Mouse (Mus musculus): ENCODE data around the gene Trat1.

Trat1 gene

DNA sequence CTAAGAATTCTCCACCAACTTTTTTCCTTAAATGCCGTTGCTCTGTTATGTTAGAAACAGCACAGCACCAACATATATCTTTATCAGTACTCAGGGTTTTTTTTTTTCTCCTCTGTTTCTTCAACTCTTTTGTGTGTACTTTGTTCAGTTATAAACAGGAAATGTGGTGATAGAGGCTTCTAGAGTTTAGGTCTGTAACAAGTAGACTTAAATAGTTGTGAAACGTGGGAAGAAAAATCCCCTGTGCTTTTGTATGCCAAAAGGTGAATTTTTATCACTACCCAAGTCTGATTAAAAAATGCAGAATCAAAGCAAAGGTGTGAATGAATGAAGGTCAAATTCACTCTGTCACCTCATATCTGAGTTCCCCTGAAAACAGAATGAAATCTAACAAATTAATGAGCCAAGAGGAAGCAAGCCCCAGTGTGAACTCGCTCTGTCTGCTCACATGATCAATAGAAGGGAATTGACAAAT is at the start of gene Trat1:
TSS of gene Trat1 (minus strand) at position 51 of the 475 bp plus-strand sequence.
- TF ChIP-seq GATA4 (IDR thresholded peaks at IDR 0.05; ENCODE audit: insufficient replicate concordance, low read length), result no peak

DNA sequence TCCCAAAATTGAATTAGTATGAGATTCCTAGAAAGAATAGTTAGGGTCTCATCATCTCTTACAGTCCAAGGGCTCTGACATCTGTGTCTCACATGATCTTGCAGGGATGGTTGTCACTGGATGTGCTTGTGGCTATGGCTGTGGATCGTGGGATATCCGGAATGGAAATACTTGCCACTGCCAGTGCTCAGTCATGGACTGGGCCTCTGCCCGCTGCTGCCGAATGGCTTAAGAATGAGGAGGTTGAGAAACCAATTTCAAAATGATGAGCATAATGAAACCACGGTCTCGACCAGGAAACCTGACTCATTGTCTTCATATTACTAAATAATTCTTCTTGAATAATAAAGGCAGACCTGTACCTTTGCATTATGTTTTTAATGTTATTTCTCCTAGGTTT is 46.7 kb upstream of the Trat1 start:
- no peak for TF ChIP-seq GATA4 (IDR thresholded peaks at IDR 0.05; ENCODE audit: insufficient replicate concordance, low read length)

DNA sequence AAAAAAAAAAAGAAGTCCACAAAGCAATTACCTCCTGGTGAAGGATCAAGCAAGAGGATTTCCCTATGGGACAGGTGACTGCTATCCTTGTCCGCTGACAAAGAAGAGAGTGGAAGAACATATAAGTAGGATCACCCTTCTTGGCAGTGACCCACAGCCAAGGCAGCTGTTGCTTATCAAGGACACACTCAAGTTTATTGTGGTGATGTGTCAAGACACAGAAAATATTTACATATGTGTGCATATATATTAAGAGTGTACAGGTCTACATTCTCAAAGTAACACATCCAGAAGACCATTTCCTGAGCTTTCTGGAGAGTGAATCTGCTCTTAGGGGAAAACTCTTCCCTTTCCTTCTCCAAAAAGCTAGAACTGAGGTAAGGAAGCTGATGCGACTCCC is 44.9 kb upstream of the Trat1 start, which contains the start of gene Retnlb:
TSS of gene Retnlb (plus strand) at position 162 of the 400 bp plus-strand sequence.
- TF ChIP-seq GATA4 (IDR thresholded peaks at IDR 0.05; ENCODE audit: insufficient replicate concordance, low read length), result no peak

DNA sequence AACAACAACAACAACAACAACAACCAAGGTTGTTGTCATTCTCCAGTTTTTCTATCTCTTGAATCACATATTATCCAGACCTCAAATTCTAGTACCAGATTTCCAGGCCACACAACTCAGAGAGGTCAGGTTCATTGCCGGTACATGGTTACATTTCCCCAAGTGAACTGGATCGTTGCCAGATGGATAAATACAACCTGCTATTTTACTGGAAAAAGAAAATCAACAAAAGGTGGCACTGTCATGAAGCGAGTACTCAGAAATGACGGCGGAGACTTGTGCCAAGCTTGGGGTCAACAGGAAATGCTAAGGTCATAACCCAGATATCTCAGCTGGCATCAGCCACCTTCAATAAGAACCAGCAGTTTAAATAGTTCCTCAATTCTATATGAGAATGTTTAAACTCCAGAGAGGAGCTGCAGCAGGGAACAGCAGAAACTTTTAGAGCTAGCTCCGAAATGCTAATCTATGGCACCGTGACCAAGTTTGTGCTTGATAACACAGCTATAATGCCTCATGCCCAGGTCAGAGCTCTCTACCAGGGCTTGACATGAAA is 40.1 kb upstream of the Trat1 start:
- TF ChIP-seq GATA4 (IDR thresholded peaks at IDR 0.05; ENCODE audit: insufficient replicate concordance, low read length), result no peak

DNA sequence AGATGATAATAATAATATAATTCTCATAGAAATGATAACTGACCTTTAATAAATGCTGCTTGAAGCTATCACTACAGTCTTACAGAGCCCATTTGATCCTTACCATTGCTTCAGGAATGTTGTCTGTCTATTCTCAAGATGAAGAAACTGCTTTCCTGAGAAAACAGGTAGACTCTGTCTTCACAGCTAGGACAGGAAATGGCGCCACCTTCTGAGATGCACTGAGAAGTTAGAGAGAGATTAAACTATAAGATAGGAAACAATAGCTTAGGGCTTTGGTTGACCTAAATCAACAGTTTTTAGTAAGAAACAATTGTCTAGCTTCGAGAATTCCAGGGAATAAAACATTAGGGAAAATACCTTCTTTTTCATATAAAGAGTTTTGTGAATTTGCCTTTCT is 37.6 kb upstream of the Trat1 start:
- TF ChIP-seq GATA4 (IDR thresholded peaks at IDR 0.05; ENCODE audit: insufficient replicate concordance, low read length), result no peak

DNA sequence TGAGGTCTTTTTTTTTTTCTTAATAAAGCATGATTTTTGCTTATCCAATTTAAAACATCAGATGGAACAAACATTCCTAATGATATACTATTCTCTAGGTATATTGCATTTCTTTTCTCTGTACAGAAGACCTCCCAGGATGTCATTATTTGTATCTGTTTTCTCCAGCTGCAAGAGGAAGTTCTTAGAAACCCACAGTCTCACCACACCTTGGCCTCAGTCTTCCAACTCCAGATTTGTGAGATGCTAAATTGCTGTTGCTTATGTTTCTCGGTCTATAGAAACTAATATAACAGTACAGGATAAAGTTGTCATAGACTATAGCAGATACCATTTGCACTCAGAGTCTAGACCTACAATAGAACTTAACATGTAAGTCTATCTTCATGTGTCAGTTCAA is 34.7 kb upstream of the Trat1 start:
- TF ChIP-seq GATA4 (IDR thresholded peaks at IDR 0.05; ENCODE audit: insufficient replicate concordance, low read length), result no peak

DNA sequence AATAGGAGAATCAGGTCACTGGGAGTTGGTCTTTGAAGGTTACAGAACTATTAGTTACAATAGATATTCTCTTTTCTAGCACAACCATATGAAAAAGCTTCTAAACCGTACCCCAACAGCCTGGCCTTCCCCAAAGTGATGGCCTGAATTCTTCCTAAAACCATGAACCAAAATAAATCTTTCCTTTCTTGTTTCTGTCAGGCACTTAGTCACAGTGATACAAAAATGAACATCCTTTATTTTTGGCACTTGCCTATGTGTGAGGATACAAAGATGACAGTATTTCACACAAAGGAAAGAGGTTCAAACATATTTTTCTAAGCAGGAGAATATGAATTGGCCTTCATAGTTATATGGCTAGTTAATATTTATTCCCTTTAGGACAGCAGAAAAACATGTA is 33.6 kb upstream of the Trat1 start:
- TF ChIP-seq GATA4 (IDR thresholded peaks at IDR 0.05; ENCODE audit: insufficient replicate concordance, low read length), result no peak

DNA sequence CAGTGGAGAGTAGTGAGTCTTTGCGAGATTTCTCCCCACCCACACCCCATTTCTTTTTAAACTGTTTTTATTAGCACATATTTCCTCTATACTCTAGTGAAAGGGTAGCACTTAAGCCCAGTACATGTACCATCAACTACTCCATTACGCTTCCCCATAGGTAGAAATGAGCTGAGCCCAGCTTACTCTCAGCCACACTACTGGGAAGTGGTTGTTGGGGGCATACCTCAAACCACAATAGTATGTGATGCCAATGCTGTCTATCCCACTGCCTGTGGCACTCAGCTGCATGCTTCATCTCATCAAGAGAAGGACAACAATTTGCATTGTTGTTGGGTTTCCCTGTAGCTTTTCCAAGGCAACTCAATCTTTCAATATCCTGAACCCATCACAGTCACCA is 29.1 kb upstream of the Trat1 start:
- no peak for TF ChIP-seq GATA4 (IDR thresholded peaks at IDR 0.05; ENCODE audit: insufficient replicate concordance, low read length)

DNA sequence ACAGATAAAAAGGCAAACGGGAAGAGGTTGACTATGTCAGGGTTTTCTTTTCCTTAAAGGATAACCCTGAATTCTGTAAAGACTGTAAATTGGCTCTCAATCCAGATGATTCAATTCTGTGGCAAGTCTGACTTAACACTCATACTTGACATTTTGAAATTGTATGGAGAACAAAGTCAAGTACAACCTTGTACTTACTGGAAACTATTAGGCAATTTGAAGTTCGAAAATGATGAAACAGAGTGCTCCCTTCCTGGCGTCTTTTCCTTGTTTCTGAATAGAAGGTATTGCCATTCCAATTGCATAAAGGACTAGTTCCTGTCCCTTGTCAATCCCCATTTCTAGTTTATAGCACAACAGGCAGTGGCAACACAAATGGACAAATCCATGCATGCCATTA is 27.6 kb upstream of the Trat1 start:
- no peak for TF ChIP-seq GATA4 (IDR thresholded peaks at IDR 0.05; ENCODE audit: insufficient replicate concordance, low read length)

DNA sequence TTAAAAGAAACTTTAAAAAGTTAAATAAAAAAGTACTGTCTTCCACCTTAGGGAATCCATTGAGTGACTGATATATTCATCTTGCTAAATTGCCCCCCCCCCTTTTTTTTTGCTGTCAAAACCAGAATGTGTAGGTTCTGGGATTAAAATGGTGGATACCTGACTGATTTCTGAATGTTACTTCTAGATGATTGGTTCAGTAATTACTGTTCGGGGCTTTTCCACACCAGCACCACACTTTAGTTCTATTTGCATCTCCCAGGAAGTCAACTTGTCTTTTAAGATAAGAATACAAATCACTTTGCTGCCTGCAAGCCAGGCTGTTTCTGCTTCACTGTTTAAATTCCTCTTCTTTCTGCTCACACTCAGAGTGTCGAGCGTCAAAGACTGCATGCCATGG is 26.5 kb upstream of the Trat1 start:
- TF ChIP-seq GATA4 (IDR thresholded peaks at IDR 0.05; ENCODE audit: insufficient replicate concordance, low read length), result no peak

DNA sequence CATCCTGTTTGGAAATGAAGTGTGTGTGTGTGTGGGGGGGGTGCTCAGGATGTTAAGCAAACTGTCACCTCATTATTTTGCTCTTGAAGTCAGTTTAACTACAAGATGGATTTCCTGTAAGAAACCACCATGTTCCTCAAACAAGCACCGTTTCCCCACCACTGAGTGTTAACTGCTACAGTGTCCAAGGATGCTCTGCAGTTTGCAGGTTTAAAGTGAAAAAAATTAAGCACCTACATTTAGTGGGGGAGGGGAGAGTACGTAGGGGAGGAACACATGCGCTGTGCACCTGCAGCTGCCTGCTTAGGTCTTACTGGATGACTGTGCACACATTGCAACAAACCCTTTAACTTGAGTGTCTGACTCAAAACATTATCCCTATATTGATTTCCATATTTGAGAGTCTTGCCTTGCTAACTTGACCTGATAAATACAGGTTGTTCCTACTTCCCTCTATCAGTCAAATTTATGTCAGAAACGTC is 16.9 kb upstream of the Trat1 start:
- TF ChIP-seq GATA4 (IDR thresholded peaks at IDR 0.05; ENCODE audit: insufficient replicate concordance, low read length), result no peak

DNA sequence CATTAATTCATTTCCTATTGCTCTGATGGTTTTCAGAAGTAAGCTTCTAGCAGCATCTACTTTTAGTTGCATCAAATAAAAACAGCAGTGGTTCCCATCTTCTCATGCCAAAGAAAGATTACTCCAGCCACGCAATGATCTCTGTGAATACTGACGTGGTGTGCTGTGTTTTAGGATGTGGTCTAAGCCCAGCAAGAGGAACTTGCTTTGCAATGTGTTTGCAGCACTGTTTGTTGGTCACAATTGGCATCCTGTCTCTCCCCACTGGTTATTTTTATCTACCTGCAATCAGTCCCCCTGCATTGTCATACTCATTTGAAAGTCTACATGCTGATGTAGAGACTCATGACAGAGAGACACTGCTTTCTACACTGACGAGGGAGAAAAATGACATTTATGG is 14.4 kb upstream of the Trat1 start:
- TF ChIP-seq GATA4 (IDR thresholded peaks at IDR 0.05; ENCODE audit: insufficient replicate concordance, low read length), result no peak

DNA sequence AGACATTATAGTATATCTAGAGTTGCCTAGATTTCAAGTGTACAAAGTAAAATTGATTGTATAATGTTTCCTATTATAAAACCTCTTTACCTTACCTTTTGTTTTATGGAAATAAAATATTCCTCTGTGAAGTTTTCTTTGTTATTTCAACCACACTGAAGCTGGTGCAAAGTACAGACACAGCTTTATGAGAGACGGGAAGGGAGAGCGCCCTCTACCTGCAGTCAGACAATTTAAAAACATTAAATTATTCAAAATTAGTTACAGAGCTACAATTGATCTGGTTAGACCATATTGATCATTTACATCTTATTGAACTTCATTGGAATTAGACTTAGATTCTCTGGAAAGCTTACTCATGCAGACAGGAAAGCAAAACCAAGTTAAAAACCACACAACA is 5.4 kb upstream of the Trat1 start:
- TF ChIP-seq GATA4 (IDR thresholded peaks at IDR 0.05; ENCODE audit: insufficient replicate concordance, low read length), result no peak

DNA sequence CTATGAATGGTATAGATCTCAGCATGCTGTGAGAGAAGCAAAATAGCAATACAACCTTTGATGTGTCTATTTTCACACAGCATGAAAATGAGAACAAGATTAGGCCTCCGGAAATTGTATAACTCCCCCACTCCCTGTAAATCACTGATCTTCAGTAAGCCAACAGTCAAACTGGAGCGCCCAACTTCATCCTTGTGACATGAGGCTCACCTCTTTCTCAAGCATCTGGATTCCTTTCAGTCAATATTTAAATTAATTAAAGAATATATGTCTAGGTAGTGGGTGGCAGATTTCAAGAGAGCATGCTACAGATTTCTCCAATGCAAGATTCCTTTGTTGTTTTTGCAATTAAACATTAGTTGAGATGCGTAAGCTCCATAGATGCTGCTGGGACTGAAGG is 2.6 kb downstream of the Trat1 start:
- no peak for TF ChIP-seq GATA4 (IDR thresholded peaks at IDR 0.05; ENCODE audit: insufficient replicate concordance, low read length)

DNA sequence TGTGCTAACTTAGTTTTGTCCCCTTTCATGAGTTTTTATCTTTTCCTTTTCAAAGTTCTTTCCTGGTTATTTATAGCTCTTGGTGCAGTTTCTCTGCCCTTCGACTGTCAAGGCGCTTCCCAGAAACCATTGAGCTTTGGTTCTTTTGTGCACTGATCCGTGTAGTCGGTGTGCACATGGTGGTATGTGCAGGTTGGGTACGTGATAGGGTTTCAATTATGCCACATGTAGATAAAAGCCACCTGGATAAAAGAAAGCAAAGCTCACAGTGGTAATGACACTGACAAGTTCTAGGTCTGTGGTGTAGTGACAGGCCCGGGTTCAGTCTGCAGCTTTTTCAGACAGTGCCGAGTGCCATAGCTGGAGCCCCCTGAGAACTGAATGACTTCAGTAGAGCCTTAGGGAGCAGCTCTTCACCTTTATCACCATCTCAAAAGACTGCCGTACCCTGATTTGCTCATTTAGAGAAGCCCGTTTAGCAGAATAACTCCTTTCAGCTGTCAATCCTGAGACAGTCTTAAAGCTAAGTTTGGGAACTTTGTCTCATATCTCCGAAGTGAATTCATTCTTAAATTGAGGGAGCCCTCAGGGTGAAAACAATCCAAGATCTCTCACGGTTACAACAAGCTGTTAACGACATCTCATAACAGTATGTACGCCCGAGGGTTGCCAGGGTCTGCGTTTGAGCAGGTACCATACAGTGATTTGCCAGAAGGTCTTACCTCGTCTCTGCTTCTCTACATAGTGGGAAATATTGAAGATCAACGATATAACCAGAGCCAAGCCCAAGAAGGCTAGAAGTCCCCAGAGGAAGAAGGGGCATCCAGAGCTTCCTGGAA is 11.0 kb downstream of the Trat1 start:
- no peak for TF ChIP-seq GATA4 (IDR thresholded peaks at IDR 0.05; ENCODE audit: insufficient replicate concordance, low read length)

DNA sequence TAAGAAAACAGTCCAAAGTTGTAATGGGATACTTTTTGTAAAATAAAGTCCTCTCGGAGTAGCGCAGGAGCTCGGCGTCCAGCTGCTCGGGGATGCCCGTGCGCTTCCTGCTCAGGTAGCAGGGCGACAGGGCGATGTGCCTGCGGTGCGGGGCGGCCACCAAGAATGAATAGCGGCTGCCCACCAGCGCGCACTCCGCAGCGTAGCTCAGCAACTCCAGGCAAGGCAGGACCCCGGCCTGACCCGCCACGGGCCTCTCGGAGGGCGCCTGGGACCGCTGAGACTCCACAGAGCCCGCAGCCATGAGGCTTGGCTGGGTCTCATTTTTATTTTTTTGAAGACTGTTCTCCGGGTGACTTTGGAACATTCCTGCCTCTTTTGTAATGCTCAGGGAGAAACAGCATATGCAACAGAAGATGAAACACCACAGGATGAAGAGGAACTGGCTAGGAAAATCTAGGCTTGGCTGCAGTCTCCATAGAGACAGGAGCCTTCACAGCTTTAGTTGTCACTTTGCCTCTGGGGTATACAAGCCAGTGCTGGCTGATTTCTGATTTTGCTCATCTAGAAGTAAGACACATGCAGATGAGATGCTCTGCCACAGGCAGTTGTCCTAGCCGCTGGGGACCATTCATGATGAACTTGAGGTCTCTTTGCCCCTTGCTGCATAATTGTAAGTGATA is 21.5 kb downstream of the Trat1 start:
- TF ChIP-seq GATA4 (IDR thresholded peaks at IDR 0.05; ENCODE audit: insufficient replicate concordance, low read length), result no peak
